Mouse (Mus musculus) induced T-regulatory cell, adult 2 months (primary cell): Measurements from ENCODE around the gene Slc6a6.

ENCODE experiments used
- DNase-seq: peaks from one replicate; pipeline ENCODE4 v3.0.0-alpha.2; 2012; ENCODE audit warnings: low read depth

Gene Slc6a6

GRCm38 (mm10) chr6:91683602-91684473 lies at the start of gene Slc6a6:
TSS of gene Slc6a6 (plus strand) at chr6:91684053.
- DNase-seq, result peak; percentile 93

GRCm38 (mm10) chr6:91634417-91634816 lies 49.4 kb upstream of the Slc6a6 start:
- DNase-seq, result no peak

GRCm38 (mm10) chr6:91634876-91635275 lies 49.0 kb upstream of the Slc6a6 start:
- DNase-seq, result no peak

GRCm38 (mm10) chr6:91638204-91638995 lies 45.5 kb upstream of the Slc6a6 start:
- no peak for DNase-seq

- DNase-seq, result peak; percentile 9
Observed at GRCm38 (mm10) chr6:91643011-91643410, 40.8 kb upstream of the Slc6a6 start.

GRCm38 (mm10) chr6:91643416-91643921 lies 40.4 kb upstream of the Slc6a6 start:
- DNase-seq, result no peak

GRCm38 (mm10) chr6:91646019-91646418 lies 37.8 kb upstream of the Slc6a6 start:
- no peak for DNase-seq

GRCm38 (mm10) chr6:91646822-91647221 lies 37.0 kb upstream of the Slc6a6 start:
- DNase-seq, result no peak

GRCm38 (mm10) chr6:91647385-91647791 lies 36.5 kb upstream of the Slc6a6 start:
- DNase-seq, result no peak

- no peak for DNase-seq
Observed at GRCm38 (mm10) chr6:91650255-91650654, 33.6 kb upstream of the Slc6a6 start.

- no peak for DNase-seq
Observed at GRCm38 (mm10) chr6:91652296-91652695, 31.6 kb upstream of the Slc6a6 start.

- no peak for DNase-seq
Observed at GRCm38 (mm10) chr6:91655244-91655643, 28.6 kb upstream of the Slc6a6 start.

- no peak for DNase-seq
Observed at GRCm38 (mm10) chr6:91655874-91656433, 27.9 kb upstream of the Slc6a6 start.

GRCm38 (mm10) chr6:91658288-91658687 lies 25.6 kb upstream of the Slc6a6 start:
- no peak for DNase-seq

- peak; percentile 32 for DNase-seq
Observed at GRCm38 (mm10) chr6:91659841-91660509, 23.9 kb upstream of the Slc6a6 start.

GRCm38 (mm10) chr6:91662301-91662700 lies 21.6 kb upstream of the Slc6a6 start:
- no peak for DNase-seq

- no peak for DNase-seq
Observed at GRCm38 (mm10) chr6:91663616-91664015, 20.2 kb upstream of the Slc6a6 start.

GRCm38 (mm10) chr6:91665267-91665666 lies 18.6 kb upstream of the Slc6a6 start:
- DNase-seq, result no peak

- no peak for DNase-seq
Observed at GRCm38 (mm10) chr6:91665990-91666700, 17.7 kb upstream of the Slc6a6 start.

GRCm38 (mm10) chr6:91667141-91667540 lies 16.7 kb upstream of the Slc6a6 start:
- no peak for DNase-seq

GRCm38 (mm10) chr6:91668276-91668675 lies 15.6 kb upstream of the Slc6a6 start:
- DNase-seq, result no peak
